22 mouse cellular contexts compared by ENCODE assay signal in genomic region chr7:101746559-101747334, GRCm38 (mm10).
DNase-seq lines count a peak whose midpoint lies in the region; ATAC-seq lines count a peak whose summit lies in the region.
"Had no signal": no experiment of that assay in that cellular context is flagged by ENCODE, and none has a peak within 500 bp of the region (broad histone marks: within the 10 kb centered on the region; RNA-seq: fewer than 3 reads in every experiment).

No protein-coding gene starts in this region.

- no peak overlapping the region for H3K4me2 ChIP-seq in heart, embryonic 11.5 days
- H3K4me2 ChIP-seq in lung, embryonic 15.5 days: no peak overlapping the region
- H3K4me2 ChIP-seq in hindbrain, embryonic 11.5 days (replicated peaks; ENCODE audit: low read depth, low read length): no peak overlapping the region
- no peak overlapping the region for H3K4me2 ChIP-seq in limb, embryonic 11.5 days (ENCODE audit: low read depth, severe bottlenecking)
- H3K4me2 ChIP-seq: intestine, embryonic 15.5 days; limb, embryonic 12.5 days; liver, embryonic 13.5 days; midbrain, embryonic 11.5 days had no signal

- no peak overlapping the region for H3K9ac ChIP-seq in heart, embryonic 11.5 days (ENCODE audit: low read depth, low read length)
- H3K9ac ChIP-seq in lung, embryonic 15.5 days: no peak overlapping the region
- no peak overlapping the region for H3K9ac ChIP-seq in hindbrain, embryonic 11.5 days (ENCODE audit: low read depth, low read length)
- H3K9ac ChIP-seq in limb, embryonic 11.5 days (ENCODE audit: low read length): no peak overlapping the region
- H3K9ac ChIP-seq: intestine, embryonic 15.5 days; limb, embryonic 12.5 days; liver, embryonic 13.5 days had no signal

- no peaks in the 10 kb centered on the region for H3K27me3 ChIP-seq in heart, embryonic 10.5 days (ENCODE audit: insufficient read depth, poor library complexity, severe bottlenecking)
- H3K27me3 ChIP-seq in heart, embryonic 11.5 days (ENCODE audit: control insufficient read depth, insufficient read depth, low read length): no peaks in the 10 kb centered on the region
- H3K27me3 ChIP-seq in lung, embryonic 15.5 days: no peaks in the 10 kb centered on the region
- no peaks in the 10 kb centered on the region for H3K27me3 ChIP-seq in hindbrain, embryonic 11.5 days (ENCODE audit: control insufficient read depth, insufficient read depth, low read length)
- H3K27me3 ChIP-seq in limb, embryonic 11.5 days (ENCODE audit: control insufficient read depth, insufficient read depth, low read length): no peaks in the 10 kb centered on the region
- H3K27me3 ChIP-seq: CH12.LX; intestine, embryonic 15.5 days; limb, embryonic 12.5 days; liver, embryonic 13.5 days had no signal

- ATAC-seq in heart, embryonic 11.5 days (replicated peaks; ENCODE audit: insufficient number of reproducible peaks, low FRiP score, low TSS enrichment): no peak
- peak; percentile 49; the same call in 1 of the 2 replicates for ATAC-seq in lung, embryonic 15.5 days (ENCODE audit: borderline replicate concordance, extremely low read depth, low FRiP score, low TSS enrichment)
- peak; percentile 71 for ATAC-seq in hindbrain, embryonic 11.5 days (ENCODE audit: low FRiP score)
- no peak for ATAC-seq in limb, embryonic 11.5 days (ENCODE audit: insufficient number of reproducible peaks, low FRiP score, low TSS enrichment, low read depth)
- ATAC-seq: intestine, embryonic 15.5 days; lung, postnatal 0 days had no signal

- no peak for DNase-seq in heart, embryonic 10.5 days (ENCODE audit: low spot score)
- no peak for DNase-seq in lung, postnatal 4 days
- DNase-seq in hindbrain, embryonic 11.5 days (ENCODE audit: low spot score): no peak
- DNase-seq in limb, embryonic 11.5 days (ENCODE audit: low spot score): peak; percentile 22
- no peak for DNase-seq in cerebellum, adult 9-11 months
- no peak for DNase-seq in adipocyte (ENCODE audit: low spot score)
- DNase-seq: adrenal gland, adult 8-10 months; cerebellum, adult 11 months; cerebellum, postnatal 36 days; heart, adult 18-20 months; heart, postnatal 14 days; layer of hippocampus, postnatal 36 days; liver, embryonic 13.5 days; right cerebral cortex, postnatal 14 days had no signal

- peaks cover 31% of the 10 kb centered on the region for H3K4me1 ChIP-seq in heart, embryonic 10.5 days
- peaks cover 13% of the 10 kb centered on the region; the same call in 1 of the 2 replicates for H3K4me1 ChIP-seq in heart, embryonic 11.5 days (ENCODE audit: control insufficient read depth, insufficient read depth, low read length)
- peaks cover 5% of the 10 kb centered on the region; the same call in 1 of the 2 replicates for H3K4me1 ChIP-seq in lung, embryonic 15.5 days
- no peaks in the 10 kb centered on the region for H3K4me1 ChIP-seq in hindbrain, embryonic 11.5 days (replicated peaks; ENCODE audit: control insufficient read depth, insufficient read depth, low read length)
- peaks cover 4% of the 10 kb centered on the region; the same call in 1 of the 2 replicates for H3K4me1 ChIP-seq in limb, embryonic 11.5 days (ENCODE audit: control insufficient read depth, insufficient read depth, low read length)
- H3K4me1 ChIP-seq: intestine, embryonic 15.5 days; liver, embryonic 13.5 days had no signal

- 0 out of 2 replicates have a peak, but pooled peaks cover 3% of the 10 kb centered on the region for H3K36me3 ChIP-seq in heart, embryonic 10.5 days
- no peaks in the 10 kb centered on the region for H3K36me3 ChIP-seq in heart, embryonic 11.5 days (ENCODE audit: control insufficient read depth, insufficient read depth, low read length)
- no peaks in the 10 kb centered on the region for H3K36me3 ChIP-seq in lung, embryonic 15.5 days
- H3K36me3 ChIP-seq in hindbrain, embryonic 11.5 days (ENCODE audit: control insufficient read depth, insufficient read depth, low read length): no peaks in the 10 kb centered on the region
- no peaks in the 10 kb centered on the region for H3K36me3 ChIP-seq in limb, embryonic 11.5 days (ENCODE audit: control insufficient read depth, insufficient read depth, low read length)
- H3K36me3 ChIP-seq: intestine, embryonic 15.5 days; limb, embryonic 12.5 days; liver, embryonic 13.5 days had no signal

- H3K4me3 ChIP-seq in heart, embryonic 10.5 days: no peak overlapping the region
- H3K4me3 ChIP-seq in heart, embryonic 11.5 days (ENCODE audit: low read depth, low read length): no peak overlapping the region
- no peak overlapping the region for H3K4me3 ChIP-seq in lung, embryonic 15.5 days
- no peak overlapping the region for H3K4me3 ChIP-seq in hindbrain, embryonic 11.5 days (ENCODE audit: low read depth, low read length)
- H3K4me3 ChIP-seq in limb, embryonic 11.5 days (ENCODE audit: low read depth, low read length): no peak overlapping the region
- H3K4me3 ChIP-seq: intestine, embryonic 15.5 days; limb, embryonic 12.5 days; liver, embryonic 13.5 days; myocyte had no signal

- H3K9me3 ChIP-seq in heart, embryonic 10.5 days: no peaks in the 10 kb centered on the region
- no peaks in the 10 kb centered on the region for H3K9me3 ChIP-seq in heart, embryonic 11.5 days (replicated peaks; ENCODE audit: control insufficient read depth, low read length)
- no peaks in the 10 kb centered on the region for H3K9me3 ChIP-seq in lung, embryonic 15.5 days
- no peaks in the 10 kb centered on the region for H3K9me3 ChIP-seq in hindbrain, embryonic 11.5 days (ENCODE audit: control insufficient read depth, low read length)
- no peaks in the 10 kb centered on the region for H3K9me3 ChIP-seq in limb, embryonic 11.5 days (ENCODE audit: control insufficient read depth, low read length)
- H3K9me3 ChIP-seq: intestine, embryonic 15.5 days; limb, embryonic 12.5 days; liver, embryonic 13.5 days had no signal

- H3K27ac ChIP-seq in heart, embryonic 10.5 days: peak overlapping the region; percentile 67; the same call in 1 of the 2 replicates
- no peak overlapping the region for H3K27ac ChIP-seq in heart, embryonic 11.5 days (ENCODE audit: low read depth, low read length)
- H3K27ac ChIP-seq in lung, embryonic 15.5 days: no peak overlapping the region
- no peak overlapping the region for H3K27ac ChIP-seq in hindbrain, embryonic 11.5 days (ENCODE audit: low read depth, low read length)
- H3K27ac ChIP-seq in limb, embryonic 11.5 days (replicated peaks; ENCODE audit: low read depth, low read length): no peak overlapping the region
- H3K27ac ChIP-seq: intestine, embryonic 15.5 days; limb, embryonic 12.5 days; liver, embryonic 13.5 days had no signal

- 69% methylated on average over 12 of the region's 12 CpGs for WGBS in heart, embryonic 10.5 days
- WGBS in heart, embryonic 11.5 days (ENCODE audit: insufficient replicate concordance): 72% methylated on average over 12 of the region's 12 CpGs
- 48% methylated on average over 12 of the region's 12 CpGs for WGBS in lung, embryonic 15.5 days
- WGBS in hindbrain, embryonic 11.5 days: 67% methylated on average over 12 of the region's 12 CpGs
- WGBS in limb, embryonic 11.5 days: 43% methylated on average over 12 of the region's 12 CpGs

Comparison
In these comparisons a context has a peak if more than half of its experiments do, and no peak if none do; other contexts are left out.
1. ATAC-seq: peak in lung, embryonic 15.5 days (single experiment) and hindbrain, embryonic 11.5 days (single experiment); none in heart, embryonic 11.5 days (single experiment) and limb, embryonic 11.5 days (single experiment).